Mouse (Mus musculus) left cerebral cortex, adult 6 months (tissue): Measurements from ENCODE around the gene Bmyc. TPM values are rescaled to one million over a fixed set of nuclear protein-coding genes. Genes with fewer than 3 reads are reported as not detected.

Experiments used
- long read RNA-seq, 2 experiments: library from polyadenylated mRNA; unstranded; transcript quantifications; one replicate each; pipeline ENCODE4 v2.0.0; 2019 to 2020
- polyA plus RNA-seq: library from polyadenylated mRNA; unstranded; fragments of <200 nt; fragmentation: Nextera tagmentation; gene quantifications from 2 replicates; pipeline ENCODE4 v1.2.3, GENCODE M21; 2021

Gene Bmyc
- polyA plus RNA-seq: 213 and 229 TPM in 2 replicates
- long read RNA-seq, experiment 1, transcript Bmyc-201 (1 exons, 983 nt): major isoform, 59 of 59 reads
- long read RNA-seq, experiment 1, partial matches to known transcripts: 0 of 59 reads
- long read RNA-seq, experiment 1, other reads (novel, unspliced or antisense): 0 of 59 reads
- long read RNA-seq, experiment 2, transcript Bmyc-201 (1 exons, 983 nt): major isoform, 241 of 241 reads
- long read RNA-seq, experiment 2, partial matches to known transcripts: 0 of 241 reads
- long read RNA-seq, experiment 2, other reads (novel, unspliced or antisense): 0 of 241 reads

GRCm38 (mm10) chr2:25706643-25707481 is at the start of gene Bmyc:
TSS of gene Bmyc (plus strand) at chr2:25706739.

DNA sequence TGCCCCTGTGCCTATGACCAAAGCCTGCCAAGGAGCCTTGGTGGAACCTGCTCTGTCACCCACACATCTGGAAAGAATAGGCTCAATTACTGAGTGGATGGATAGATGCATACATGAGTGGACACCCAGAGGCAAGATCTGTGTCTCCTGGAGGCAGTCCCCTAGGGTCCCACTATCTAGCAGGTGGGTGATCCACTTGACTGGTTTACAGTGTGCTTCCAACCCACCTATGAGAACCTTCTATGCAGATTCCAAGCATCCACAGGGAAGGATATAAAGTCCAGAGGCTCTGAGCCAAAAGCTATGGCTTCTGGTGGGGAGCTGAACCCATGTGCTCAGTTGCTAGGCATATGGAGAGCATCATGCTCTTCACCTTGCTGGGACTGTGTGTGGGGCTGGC is 48.9 kb upstream of the Bmyc start, which contains the start of gene Lcn5:
TSS of gene Lcn5 (plus strand) at position 301 of the 400 bp plus-strand sequence.

DNA sequence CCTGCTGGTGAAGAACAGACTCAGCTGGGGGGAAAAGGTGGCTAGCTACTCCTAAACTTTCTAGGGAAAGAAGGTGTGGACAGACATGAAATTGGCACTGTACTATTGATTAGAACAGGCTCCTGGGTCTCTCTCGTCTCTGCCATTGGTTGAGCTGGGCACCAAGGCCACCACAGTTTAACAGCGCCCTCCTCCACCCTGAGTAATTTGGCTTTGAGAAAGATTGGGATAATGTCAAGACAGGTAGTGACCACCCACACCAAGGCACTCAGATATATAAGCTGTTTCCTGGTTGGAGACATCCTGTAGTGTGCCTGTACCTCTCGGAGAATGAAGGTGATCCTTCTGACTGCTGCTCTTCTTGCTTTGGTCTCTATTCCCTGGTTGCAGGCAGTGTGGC is 30.1 kb upstream of the Bmyc start, which contains the start of gene Lcn6:
TSS of gene Lcn6 (plus strand) at position 301 of the 400 bp plus-strand sequence.

GRCm38 (mm10) chr2:25682426-25682825 is 24.1 kb upstream of the Bmyc start, which contains the start of gene Lcn10:
TSS of gene Lcn10 (plus strand) at chr2:25682726.

GRCm38 (mm10) chr2:25699743-25700142 is 6.8 kb upstream of the Bmyc start, which contains the start of gene Obp2a:
TSS of gene Obp2a (plus strand) at chr2:25700043.

GRCm38 (mm10) chr2:25736709-25737108 is 30.2 kb downstream of the Bmyc start, which contains the start of gene Obp2b:
TSS of gene Obp2b (plus strand) at chr2:25737009.

Other genes with a start within 250 kb of the Bmyc start
- 0.68 and 1.1 TPM in 2 replicates for gene Clic3, start 249.9 kb upstream of the Bmyc start, polyA plus RNA-seq
- 121 and 132 TPM in 2 replicates for gene Paxx, start 245.6 kb upstream of the Bmyc start, polyA plus RNA-seq
- gene Ptgds, start 236.7 kb upstream of the Bmyc start, polyA plus RNA-seq: 6,798 and 9,400 TPM in 2 replicates
- gene Lcn12, start 212.8 kb upstream of the Bmyc start, polyA plus RNA-seq: not detected in 2 replicates
- gene Fbxw5, start 206.0 kb upstream of the Bmyc start, polyA plus RNA-seq: 103 and 115 TPM in 2 replicates
- 1.4 and 1.7 TPM in 2 replicates for gene C8g, start 205.0 kb upstream of the Bmyc start, polyA plus RNA-seq
- gene Traf2, start 159.8 kb upstream of the Bmyc start, polyA plus RNA-seq: 9.1 and 11.9 TPM in 2 replicates
- 778 and 803 TPM in 2 replicates for gene Edf1, start 148.9 kb upstream of the Bmyc start, polyA plus RNA-seq
- 0.89 and 3.5 TPM in 2 replicates for gene Mamdc4, start 131.9 kb upstream of the Bmyc start, polyA plus RNA-seq
- gene Phpt1, start 131.5 kb upstream of the Bmyc start, polyA plus RNA-seq: 152 and 173 TPM in 2 replicates
- 10.3 and 21.2 TPM in 2 replicates for gene Ajm1, start 125.0 kb upstream of the Bmyc start, polyA plus RNA-seq
- gene Rabl6, start 98.2 kb upstream of the Bmyc start, polyA plus RNA-seq: 70.0 and 86.7 TPM in 2 replicates
- 0.82 and 0.94 TPM in 2 replicates for gene Ccdc183, start 89.1 kb upstream of the Bmyc start, polyA plus RNA-seq
- 64.7 and 70.7 TPM in 2 replicates for gene Tmem141, start 84.7 kb upstream of the Bmyc start, polyA plus RNA-seq
- gene Fcna, start 78.7 kb upstream of the Bmyc start, polyA plus RNA-seq: 0.28 and 0.49 TPM in 2 replicates
- gene Lcn8, start 53.6 kb upstream of the Bmyc start, polyA plus RNA-seq: not detected in 2 replicates
- gene Lcn5, start 48.8 kb upstream of the Bmyc start, polyA plus RNA-seq: not detected in 2 replicates
- gene Lcn6, start 30.0 kb upstream of the Bmyc start, polyA plus RNA-seq: not detected in 2 replicates
- not detected in 2 replicates for gene Lcn10, start 24.0 kb upstream of the Bmyc start, polyA plus RNA-seq
- gene Obp2a, start 6.7 kb upstream of the Bmyc start, polyA plus RNA-seq: not detected in 2 replicates
- gene Obp2b, start 30.3 kb downstream of the Bmyc start, polyA plus RNA-seq: not detected in 2 replicates
- not detected in 2 replicates for gene Lcn3, start 58.8 kb downstream of the Bmyc start, polyA plus RNA-seq
- gene Lcn11, start 70.3 kb downstream of the Bmyc start, polyA plus RNA-seq: not detected in 2 replicates
- not detected in 2 replicates for gene Gm13539, start 75.5 kb downstream of the Bmyc start, polyA plus RNA-seq
- not detected in 2 replicates for gene Glt6d1, start 109.1 kb downstream of the Bmyc start, polyA plus RNA-seq
- gene Lcn9, start 116.4 kb downstream of the Bmyc start, polyA plus RNA-seq: not detected in 2 replicates
- gene Sohlh1, start 140.5 kb downstream of the Bmyc start, polyA plus RNA-seq: not detected in 2 replicates
- 13.8 and 17.4 TPM in 2 replicates for gene Kcnt1, start 157.0 kb downstream of the Bmyc start, polyA plus RNA-seq